Comparison of ENCODE assay signal across 27 mouse cellular contexts in the genomic region with DNA sequence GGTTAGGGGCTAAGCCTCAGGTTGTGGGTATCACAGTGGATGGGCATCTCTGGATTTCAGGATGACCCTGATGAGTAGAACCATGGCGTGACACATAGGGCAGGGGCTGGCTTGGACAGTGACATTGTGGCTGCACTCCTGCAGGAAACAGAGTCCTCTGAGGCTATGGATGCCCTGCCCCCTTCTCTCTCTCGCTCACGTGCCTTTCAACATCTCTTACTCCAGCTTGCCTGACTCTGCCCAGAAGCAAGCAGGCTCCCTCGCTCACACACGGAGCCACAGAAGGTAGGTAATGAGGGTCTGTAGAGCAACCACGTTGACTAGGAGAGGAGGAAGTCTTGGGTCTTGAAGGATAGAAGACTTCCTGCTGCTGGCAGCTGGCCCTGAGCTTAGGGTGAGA. TPM values are rescaled to one million over a fixed set of nuclear protein-coding genes. Genes with fewer than 3 reads are reported as not detected.
DNase-seq lines count a peak whose midpoint lies in the region; ATAC-seq and TF ChIP-seq lines count a peak whose summit lies in the region.
"Had no signal": no experiment of that assay in that cellular context is flagged by ENCODE, and none has a peak within 500 bp of the region (broad histone marks: within the 10 kb centered on the region; RNA-seq: fewer than 3 reads in every experiment).

No protein-coding gene starts in this region.

- H3K27me3 ChIP-seq in heart, embryonic 10.5 days (ENCODE audit: insufficient read depth, poor library complexity, severe bottlenecking) = no peaks in the 10 kb centered on the region
- H3K27me3 ChIP-seq in kidney, embryonic 15.5 days = no peaks in the 10 kb centered on the region
- H3K27me3 ChIP-seq in megakaryocyte, embryonic 14.5 days (replicated peaks) = peaks cover 79% of the 10 kb centered on the region
- no peaks in the 10 kb centered on the region for H3K27me3 ChIP-seq in stomach, postnatal 0 days (ENCODE audit: control insufficient read depth, insufficient read depth, low read length)
- H3K27me3 ChIP-seq: embryonic facial prominence, embryonic 15.5 days; forebrain, embryonic 15.5 days; hindbrain, embryonic 12.5 days; neural tube, embryonic 15.5 days had no signal

- H3K27ac ChIP-seq in heart, embryonic 10.5 days = peak overlapping the region; percentile 67
- peak overlapping the region; percentile 75 for H3K27ac ChIP-seq in kidney, embryonic 15.5 days
- peak overlapping the region; percentile 30 for H3K27ac ChIP-seq in stomach, postnatal 0 days (replicated peaks)
- H3K27ac ChIP-seq: forebrain, embryonic 15.5 days; hindbrain, embryonic 12.5 days; midbrain, embryonic 10.5 days; neural tube, embryonic 15.5 days had no signal

- H3K4me3 ChIP-seq in heart, embryonic 10.5 days = no peak overlapping the region
- no peak overlapping the region for H3K4me3 ChIP-seq in kidney, embryonic 15.5 days (replicated peaks)
- H3K4me3 ChIP-seq in megakaryocyte, embryonic 14.5 days (replicated peaks) = peak overlapping the region; percentile 15
- no peak overlapping the region for H3K4me3 ChIP-seq in stomach, postnatal 0 days (ENCODE audit: low read depth, low read length)
- H3K4me3 ChIP-seq: embryonic facial prominence, embryonic 15.5 days; forebrain, embryonic 15.5 days; hindbrain, embryonic 12.5 days; midbrain, embryonic 10.5 days; neural tube, embryonic 15.5 days had no signal

- H3K9ac ChIP-seq in kidney, embryonic 15.5 days = no peak overlapping the region
- H3K9ac ChIP-seq in stomach, postnatal 0 days (ENCODE audit: low read length) = no peak overlapping the region
- H3K9ac ChIP-seq: embryonic facial prominence, embryonic 15.5 days; forebrain, embryonic 15.5 days; hindbrain, embryonic 12.5 days; neural tube, embryonic 15.5 days had no signal

- no peaks in the 10 kb centered on the region for H3K9me3 ChIP-seq in heart, embryonic 10.5 days
- H3K9me3 ChIP-seq in kidney, embryonic 15.5 days (replicated peaks) = no peaks in the 10 kb centered on the region
- no peaks in the 10 kb centered on the region for H3K9me3 ChIP-seq in megakaryocyte, embryonic 14.5 days
- no peaks in the 10 kb centered on the region for H3K9me3 ChIP-seq in stomach, postnatal 0 days (ENCODE audit: control insufficient read depth, low read length)
- H3K9me3 ChIP-seq: embryonic facial prominence, embryonic 15.5 days; forebrain, embryonic 15.5 days; hindbrain, embryonic 12.5 days; midbrain, embryonic 10.5 days; neural tube, embryonic 15.5 days had no signal

- no peak for TF ChIP-seq EP300 in stomach, postnatal 0 days (optimal IDR thresholded peaks at IDR 0.05)

- no peak for ATAC-seq in kidney, embryonic 15.5 days (replicated peaks; ENCODE audit: low FRiP score)
- no peak for ATAC-seq in megakaryocyte, adult 5-6 weeks (ENCODE audit: poor library complexity, severe bottlenecking)
- no peak for ATAC-seq in stomach, postnatal 0 days (ENCODE audit: low FRiP score, low TSS enrichment)
- ATAC-seq: forebrain, embryonic 15.5 days had no signal

- 33% methylated on average over 6 of the region's 6 CpGs for WGBS in heart, embryonic 10.5 days
- WGBS in kidney, embryonic 15.5 days = 54% methylated on average over 6 of the region's 6 CpGs
- 48% methylated on average over 6 of the region's 6 CpGs for WGBS in stomach, postnatal 0 days

- TF ChIP-seq CTCF in stomach, postnatal 0 days (IDR thresholded peaks at IDR 0.05; ENCODE audit: low read depth) = no peak

- no peak overlapping the region for H3K4me2 ChIP-seq in kidney, embryonic 15.5 days
- no peak overlapping the region for H3K4me2 ChIP-seq in stomach, postnatal 0 days (replicated peaks; ENCODE audit: low read depth)
- H3K4me2 ChIP-seq: embryonic facial prominence, embryonic 15.5 days; forebrain, embryonic 15.5 days; hindbrain, embryonic 12.5 days; neural tube, embryonic 15.5 days had no signal

- H3K36me3 ChIP-seq in heart, embryonic 10.5 days = no peaks in the 10 kb centered on the region
- no peaks in the 10 kb centered on the region for H3K36me3 ChIP-seq in kidney, embryonic 15.5 days
- H3K36me3 ChIP-seq in megakaryocyte, embryonic 14.5 days (replicated peaks; ENCODE audit: low read length) = no peaks in the 10 kb centered on the region
- H3K36me3 ChIP-seq in stomach, postnatal 0 days (ENCODE audit: control insufficient read depth, insufficient read depth, low read length) = no peaks in the 10 kb centered on the region
- H3K36me3 ChIP-seq: embryonic facial prominence, embryonic 15.5 days; forebrain, embryonic 15.5 days; hindbrain, embryonic 12.5 days; midbrain, embryonic 10.5 days; neural tube, embryonic 15.5 days had no signal

- H3K4me1 ChIP-seq in heart, embryonic 10.5 days = peaks cover 34% of the 10 kb centered on the region
- H3K4me1 ChIP-seq in kidney, embryonic 15.5 days = peaks cover 23% of the 10 kb centered on the region
- H3K4me1 ChIP-seq in megakaryocyte, embryonic 14.5 days = peaks cover 26% of the 10 kb centered on the region
- H3K4me1 ChIP-seq in stomach, postnatal 0 days (replicated peaks; ENCODE audit: control insufficient read depth, insufficient read depth) = peaks cover 10% of the 10 kb centered on the region
- H3K4me1 ChIP-seq: forebrain, embryonic 15.5 days; neural tube, embryonic 15.5 days had no signal

- DNase-seq in heart, embryonic 10.5 days (ENCODE audit: low spot score) = no peak
- DNase-seq in heart, adult 9 months (ENCODE audit: low spot score in 2 of 2) = no peak
- DNase-seq in kidney, adult 18-20 months = no peak
- DNase-seq in stomach, postnatal 0 days (ENCODE audit: low spot score) = no peak
- DNase-seq in layer of hippocampus, postnatal 10 days (ENCODE audit: low spot score in 2 of 2) = no peak
- DNase-seq: adrenal gland, postnatal 25 days; cerebellum, adult 8-10 months; cerebellum, postnatal 36 days; embryo, embryonic 11 days; gastrocnemius, postnatal 14 days; heart, adult 11 months; layer of hippocampus, postnatal 36 days; right cerebral cortex, adult 18-20 months had no signal

RNA-seq across cellular contexts. Expression of a gene that starts 0.8 kb away (rescaled TPM):
- 0.16 and 0.68 TPM in 2 replicates for polyA plus RNA-seq in heart, embryonic 10.5 days (2016; fragmentation: Nextera tagmentation; extraction: Ambion mirVana)
- 0.84 and 0.87 TPM in 2 replicates for polyA plus RNA-seq in kidney, embryonic 15.5 days (2015; fragmentation: Nextera tagmentation; extraction: Ambion mirVana)
- polyA plus RNA-seq in megakaryocyte, embryonic 14.5 days (2012; ENCODE audit: insufficient read depth, low replicate concordance) = 0.96 TPM in 1 of 2 replicates, not detected in the other
- total RNA-seq in megakaryocyte, adult 5-6 weeks (2015) = not detected in 2 replicates
- total RNA-seq in megakaryocyte, adult 5-6 weeks (2017) = not detected in 2 replicates
- polyA plus RNA-seq in stomach, postnatal 0 days (2015; fragmentation: Nextera tagmentation; extraction: Ambion mirVana) = 1.2 and 1.8 TPM in 2 replicates
- total RNA-seq in layer of hippocampus, postnatal 10 days (2021) = not detected
- total RNA-seq: adrenal gland, postnatal 25 days; gastrocnemius, postnatal 14 days; layer of hippocampus, adult 18-20 months; layer of hippocampus, postnatal 36 days; left cerebral cortex, postnatal 10 days; liver, adult 2 months had no signal
- polyA plus RNA-seq: forebrain, embryonic 15.5 days; heart, postnatal 0 days; liver, adult 2 months; liver, embryonic 16.5 days; neural tube, embryonic 15.5 days; testis, adult 2 months had no signal

RNA-seq across cellular contexts. Expression of a gene that starts 17.2 kb away (rescaled TPM):
- 12.4 and 13.1 TPM in 2 replicates for polyA plus RNA-seq in heart, embryonic 10.5 days (2016; fragmentation: Nextera tagmentation; extraction: Ambion mirVana)
- 11.8 and 12.3 TPM in 2 replicates for polyA plus RNA-seq in kidney, embryonic 15.5 days (2015; fragmentation: Nextera tagmentation; extraction: Ambion mirVana)
- 8.4 and 46.3 TPM in 2 replicates for polyA plus RNA-seq in megakaryocyte, embryonic 14.5 days (2012; ENCODE audit: insufficient read depth, low replicate concordance)
- total RNA-seq in megakaryocyte, adult 5-6 weeks (2015) = 16.0 and 16.4 TPM in 2 replicates
- 12.1 and 12.8 TPM in 2 replicates for total RNA-seq in megakaryocyte, adult 5-6 weeks (2017)
- 7.5 and 8.5 TPM in 2 replicates for polyA plus RNA-seq in stomach, postnatal 0 days (2015; fragmentation: Nextera tagmentation; extraction: Ambion mirVana)
- total RNA-seq in layer of hippocampus, postnatal 10 days (2021) = 10 to 100 TPM; 38.6 to 40.1 TPM

RNA-seq across cellular contexts. Expression of a gene that starts 33.3 kb away (rescaled TPM):
- 332 and 360 TPM in 2 replicates for polyA plus RNA-seq in heart, embryonic 10.5 days (2016; fragmentation: Nextera tagmentation; extraction: Ambion mirVana)
- polyA plus RNA-seq in kidney, embryonic 15.5 days (2015; fragmentation: Nextera tagmentation; extraction: Ambion mirVana) = 637 and 713 TPM in 2 replicates
- polyA plus RNA-seq in megakaryocyte, embryonic 14.5 days (2012; ENCODE audit: insufficient read depth, low replicate concordance) = 99.7 and 1,213 TPM in 2 replicates
- total RNA-seq in megakaryocyte, adult 5-6 weeks (2015) = 1,036 and 1,070 TPM in 2 replicates
- 1,935 and 2,289 TPM in 2 replicates for total RNA-seq in megakaryocyte, adult 5-6 weeks (2017)
- 604 and 680 TPM in 2 replicates for polyA plus RNA-seq in stomach, postnatal 0 days (2015; fragmentation: Nextera tagmentation; extraction: Ambion mirVana)
- total RNA-seq in layer of hippocampus, postnatal 10 days (2021) = 100 to 1,000 TPM; 654 to 715 TPM

RNA-seq across cellular contexts. Expression of a gene that starts 44.0 kb away (rescaled TPM):
- polyA plus RNA-seq in heart, embryonic 10.5 days (2016; fragmentation: Nextera tagmentation; extraction: Ambion mirVana) = 34.7 and 41.3 TPM in 2 replicates
- polyA plus RNA-seq in kidney, embryonic 15.5 days (2015; fragmentation: Nextera tagmentation; extraction: Ambion mirVana) = 3.0 and 4.7 TPM in 2 replicates
- polyA plus RNA-seq in megakaryocyte, embryonic 14.5 days (2012; ENCODE audit: insufficient read depth, low replicate concordance) = not detected in 2 replicates
- not detected in 2 replicates for total RNA-seq in megakaryocyte, adult 5-6 weeks (2015)
- not detected in 2 replicates for total RNA-seq in megakaryocyte, adult 5-6 weeks (2017)
- 5.9 and 6.6 TPM in 2 replicates for polyA plus RNA-seq in stomach, postnatal 0 days (2015; fragmentation: Nextera tagmentation; extraction: Ambion mirVana)
- not detected for total RNA-seq in layer of hippocampus, postnatal 10 days (2021)
- total RNA-seq: adrenal gland, postnatal 25 days; gastrocnemius, postnatal 14 days; layer of hippocampus, adult 18-20 months; layer of hippocampus, postnatal 36 days; left cerebral cortex, postnatal 10 days had no signal
- polyA plus RNA-seq: embryonic facial prominence, embryonic 15.5 days; forebrain, embryonic 15.5 days had no signal
